Mouse (Mus musculus) induced T-regulatory cell, adult 2 months (primary cell): ENCODE results near the gene Dcst2.

ENCODE experiments used
- DNase-seq: peaks from one replicate; pipeline ENCODE4 v3.0.0-alpha.2; 2012; ENCODE audit warnings: low read depth

Dcst2 gene

GRCm38 (mm10) chr3:89332013-89332412 lies 29.8 kb upstream of the Dcst2 start:
- no peak for DNase-seq

GRCm38 (mm10) chr3:89332476-89332875 lies 29.3 kb upstream of the Dcst2 start:
- DNase-seq: no peak

- DNase-seq: no peak
Measured at GRCm38 (mm10) chr3:89333053-89333452, 28.7 kb upstream of the Dcst2 start.

- no peak for DNase-seq
Measured at GRCm38 (mm10) chr3:89336529-89336928, 25.2 kb upstream of the Dcst2 start.

GRCm38 (mm10) chr3:89337062-89337720 lies 24.6 kb upstream of the Dcst2 start:
- no peak for DNase-seq

- DNase-seq: peak; percentile 73
Measured at GRCm38 (mm10) chr3:89337721-89338578, 23.8 kb upstream of the Dcst2 start, which contains the start of gene Efna4. Efna4 (minus strand) TSS chr3:89338028.

- peak; percentile 83 for DNase-seq
Measured at GRCm38 (mm10) chr3:89339416-89339815, 22.4 kb upstream of the Dcst2 start.

GRCm38 (mm10) chr3:89340465-89340864 lies 21.3 kb upstream of the Dcst2 start:
- DNase-seq: peak; percentile 90

GRCm38 (mm10) chr3:89341794-89342193 lies 20.0 kb upstream of the Dcst2 start:
- DNase-seq: no peak

GRCm38 (mm10) chr3:89343279-89343678 lies 18.5 kb upstream of the Dcst2 start:
- DNase-seq: no peak

GRCm38 (mm10) chr3:89346815-89347540 lies 14.8 kb upstream of the Dcst2 start:
- no peak for DNase-seq

- peak; percentile 26 for DNase-seq
Measured at GRCm38 (mm10) chr3:89347916-89348315, 13.9 kb upstream of the Dcst2 start.

- peak; percentile 66 for DNase-seq
Measured at GRCm38 (mm10) chr3:89348911-89349868, 12.6 kb upstream of the Dcst2 start.

- DNase-seq: peak; percentile 93
Measured at GRCm38 (mm10) chr3:89349869-89350501, 11.8 kb upstream of the Dcst2 start, which contains the start of gene Adam15. Adam15 (minus strand) TSS chr3:89349996.

- no peak for DNase-seq
Measured at GRCm38 (mm10) chr3:89351271-89351670, 10.5 kb upstream of the Dcst2 start.

- DNase-seq: peak; percentile 92
Measured at GRCm38 (mm10) chr3:89354816-89355511, 6.8 kb upstream of the Dcst2 start.

- no peak for DNase-seq
Measured at GRCm38 (mm10) chr3:89355512-89355902, 6.3 kb upstream of the Dcst2 start.

GRCm38 (mm10) chr3:89356029-89356428 lies 5.7 kb upstream of the Dcst2 start:
- DNase-seq: no peak

GRCm38 (mm10) chr3:89359630-89360029 lies 2.1 kb upstream of the Dcst2 start:
- DNase-seq: no peak

- no peak for DNase-seq
Measured at GRCm38 (mm10) chr3:89360237-89360636, 1.5 kb upstream of the Dcst2 start.
